Mouse (Mus musculus): ENCODE measurements around the gene Txndc17. TPM values are rescaled to one million over a fixed set of nuclear protein-coding genes. Genes with fewer than 3 reads are reported as not detected.
"Not testable (repeated sequence)": the region's sequence is repeated elsewhere in the genome, so short reads cannot be mapped to it uniquely, and the experiment has no call there.

The Txndc17 gene
- 243 and 259 TPM in 2 replicates for polyA plus RNA-seq (2015; fragmentation: Nextera tagmentation; extraction: Ambion mirVana)

DNA sequence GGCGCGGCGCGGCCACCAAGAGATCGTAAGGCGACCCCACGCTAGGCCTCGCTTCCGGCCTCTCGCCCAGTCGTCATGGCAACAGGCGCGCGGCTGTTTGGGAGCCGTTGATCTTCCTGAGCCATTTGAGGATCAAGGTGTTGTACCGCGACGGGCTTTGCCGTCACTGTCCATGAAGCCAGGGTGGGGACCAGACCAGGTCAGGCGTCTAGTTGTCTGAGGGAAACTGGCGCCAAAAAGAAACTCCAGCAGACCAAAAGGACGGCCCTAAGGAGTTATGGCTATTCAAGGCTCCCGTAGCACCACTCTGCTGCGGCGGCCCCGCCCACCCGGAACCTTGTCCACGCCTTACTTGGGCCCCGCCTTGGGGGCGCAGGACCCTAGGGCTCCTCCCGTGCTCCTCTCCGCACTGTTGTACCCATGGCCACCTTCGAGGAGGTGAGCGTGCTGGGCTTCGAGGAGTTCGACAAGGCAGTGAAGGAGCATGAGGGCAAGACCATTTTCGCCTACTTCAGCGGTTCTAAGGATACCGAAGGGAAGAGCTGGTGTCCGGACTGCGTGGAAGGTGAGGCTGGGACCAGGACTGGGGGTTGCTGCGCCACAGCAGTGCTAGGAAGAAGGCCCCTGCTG is at the start of gene Txndc17, which contains the start of gene 4933427D14Rik:
Gene Txndc17, plus strand, starts transcription at position 344 of the 630 bp plus-strand sequence.
Gene 4933427D14Rik, minus strand, starts transcription at position 256 of the 630 bp plus-strand sequence.
- Histone ChIP-seq H3K9ac (peak within 1 kb of the TSS; percentile 87), H3K4me2 (peak within 1 kb of the TSS; percentile 87), H3K36me3 (peaks cover 28% of the 10 kb centered on the region), H3K4me3 (peak within 1 kb of the TSS; percentile 71), H3K27me3 (no peaks in the 10 kb centered on the region), H3K9me3 (no peaks in the 10 kb centered on the region), H3K27ac (peak within 1 kb of the TSS; percentile 71), H3K4me1 (peaks cover 30% of the 10 kb centered on the region)
- peak; percentile 90 for ATAC-seq (ENCODE audit: insufficient number of reproducible peaks, insufficient read depth, low FRiP score, low TSS enrichment, low read depth)
- under 1% methylated on average over 42 of the region's 42 CpGs for WGBS

GRCm38 (mm10) chr11:72163198-72163597 is 44.1 kb upstream of the Txndc17 start:
- no peak for ATAC-seq (ENCODE audit: insufficient number of reproducible peaks, insufficient read depth, low FRiP score, low TSS enrichment, low read depth)
- 84% methylated on average over 2 of the region's 2 CpGs for WGBS
- Histone ChIP-seq H3K4me2 (no peak overlapping the region), H3K4me1 (no peaks in the 10 kb centered on the region), H3K9ac (no peak overlapping the region), H3K27me3 (no peaks in the 10 kb centered on the region), H3K4me3 (no peak overlapping the region), H3K9me3 (no peaks in the 10 kb centered on the region), H3K36me3 (peaks cover 65% of the 10 kb centered on the region), H3K27ac (no peak overlapping the region)

DNA sequence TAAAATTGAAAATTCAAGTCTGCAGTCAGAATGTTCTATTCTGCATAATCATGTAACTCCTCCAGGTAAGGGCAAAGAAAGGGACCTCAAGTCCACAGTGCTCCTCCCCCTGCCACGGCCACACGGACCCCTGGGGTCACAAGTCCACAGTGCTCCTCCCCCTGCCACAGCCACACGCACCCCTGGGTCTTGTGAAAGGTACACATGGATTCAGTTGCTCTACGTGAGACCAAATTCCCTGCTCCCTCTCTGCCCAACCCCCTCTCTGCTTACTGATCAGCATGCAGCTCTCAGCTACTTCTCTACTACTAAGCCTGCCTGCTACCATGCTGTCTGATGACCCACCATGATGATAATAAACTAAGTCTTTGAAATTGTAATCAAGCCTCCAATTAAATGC is 37.5 kb upstream of the Txndc17 start:
- no peak overlapping the region for H3K9ac ChIP-seq
- 72% methylated on average over 4 of the region's 4 CpGs for WGBS
- no peaks in the 10 kb centered on the region for H3K4me1 ChIP-seq
- H3K36me3 ChIP-seq = peaks cover 77% of the 10 kb centered on the region
- no peak overlapping the region for H3K27ac ChIP-seq
- ATAC-seq (ENCODE audit: insufficient number of reproducible peaks, insufficient read depth, low FRiP score, low TSS enrichment, low read depth) = no peak
- no peaks in the 10 kb centered on the region for H3K27me3 ChIP-seq
- H3K9me3 ChIP-seq = no peaks in the 10 kb centered on the region
- H3K4me3 ChIP-seq = no peak overlapping the region
- H3K4me2 ChIP-seq = no peak overlapping the region

- not testable (repeated sequence) for ATAC-seq (ENCODE audit: insufficient number of reproducible peaks, insufficient read depth, low FRiP score, low TSS enrichment, low read depth); H3K9ac ChIP-seq; H3K27ac ChIP-seq; H3K27me3 ChIP-seq; H3K9me3 ChIP-seq; H3K4me2 ChIP-seq; H3K4me3 ChIP-seq; H3K4me1 ChIP-seq
- 85% methylated on average over 4 of the region's 4 CpGs for WGBS
- peaks cover 82% of the 10 kb centered on the region for H3K36me3 ChIP-seq
Measured at GRCm38 (mm10) chr11:72171906-72172305, 35.4 kb upstream of the Txndc17 start.

GRCm38 (mm10) chr11:72173506-72173905 is 33.8 kb upstream of the Txndc17 start:
- no peaks in the 10 kb centered on the region for H3K27me3 ChIP-seq
- H3K9ac ChIP-seq = no peak overlapping the region
- H3K4me2 ChIP-seq = no peak overlapping the region
- no peak overlapping the region for H3K27ac ChIP-seq
- no peaks in the 10 kb centered on the region for H3K4me1 ChIP-seq
- H3K9me3 ChIP-seq = no peaks in the 10 kb centered on the region
- WGBS = 90% methylated on average over 5 of the region's 5 CpGs
- no peak overlapping the region for H3K4me3 ChIP-seq
- peaks cover 83% of the 10 kb centered on the region for H3K36me3 ChIP-seq
- ATAC-seq (ENCODE audit: insufficient number of reproducible peaks, insufficient read depth, low FRiP score, low TSS enrichment, low read depth) = no peak

DNA sequence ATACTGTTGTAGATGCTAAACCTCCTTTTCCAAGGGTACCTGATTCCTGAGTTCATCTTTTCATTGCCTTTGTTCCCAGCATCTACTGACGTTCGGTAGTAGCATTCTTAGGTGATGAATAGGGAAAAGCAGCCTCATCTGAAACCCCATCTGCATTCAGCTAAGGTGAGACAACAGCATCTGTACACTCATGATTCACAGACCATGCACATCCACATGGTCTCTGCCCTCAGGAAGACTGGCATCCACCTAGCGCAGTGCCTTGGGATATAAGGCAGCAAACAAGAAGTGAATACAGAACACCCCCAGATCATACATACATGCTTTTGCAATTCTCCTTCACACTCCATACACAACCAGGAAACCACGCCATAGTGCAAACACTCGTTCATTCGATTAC is 32.6 kb upstream of the Txndc17 start:
- ATAC-seq (ENCODE audit: insufficient number of reproducible peaks, insufficient read depth, low FRiP score, low TSS enrichment, low read depth) = no peak
- no peaks in the 10 kb centered on the region for H3K9me3 ChIP-seq
- H3K36me3 ChIP-seq = peaks cover 80% of the 10 kb centered on the region
- H3K27me3 ChIP-seq = no peaks in the 10 kb centered on the region
- no peak overlapping the region for H3K4me3 ChIP-seq
- H3K4me1 ChIP-seq = no peaks in the 10 kb centered on the region
- H3K4me2 ChIP-seq = no peak overlapping the region
- 92% methylated on average over 6 of the region's 6 CpGs for WGBS
- H3K27ac ChIP-seq = no peak overlapping the region
- no peak overlapping the region for H3K9ac ChIP-seq

GRCm38 (mm10) chr11:72175966-72176365 is 31.4 kb upstream of the Txndc17 start:
- no peaks in the 10 kb centered on the region for H3K27me3 ChIP-seq
- no peak overlapping the region for H3K27ac ChIP-seq
- 86% methylated on average over 5 of the region's 5 CpGs for WGBS
- H3K4me3 ChIP-seq = no peak overlapping the region
- ATAC-seq (ENCODE audit: insufficient number of reproducible peaks, insufficient read depth, low FRiP score, low TSS enrichment, low read depth) = no peak
- peaks cover 77% of the 10 kb centered on the region for H3K36me3 ChIP-seq
- H3K4me2 ChIP-seq = no peak overlapping the region
- H3K9me3 ChIP-seq = no peaks in the 10 kb centered on the region
- H3K9ac ChIP-seq = no peak overlapping the region
- no peaks in the 10 kb centered on the region for H3K4me1 ChIP-seq

DNA sequence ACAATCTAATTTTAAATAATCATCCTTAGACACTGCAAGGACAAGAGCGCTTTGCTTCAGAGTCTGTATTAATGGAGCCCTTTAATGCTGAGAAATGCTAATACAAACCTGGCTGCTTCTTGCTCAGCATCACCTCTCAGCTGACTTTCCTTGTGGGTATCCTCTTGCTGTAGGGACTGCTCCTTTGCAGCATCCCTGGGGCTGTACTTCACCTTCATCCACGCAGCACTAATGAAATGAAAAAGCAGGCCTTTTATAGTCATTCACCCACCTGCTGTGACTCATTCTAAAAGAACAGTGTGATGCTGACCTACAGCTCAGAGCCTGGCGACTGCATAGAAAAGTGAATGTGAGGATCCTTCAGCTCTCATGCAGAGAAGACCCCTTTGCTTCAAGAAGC is 30.8 kb upstream of the Txndc17 start:
- Histone ChIP-seq H3K9ac (no peak overlapping the region), H3K4me2 (no peak overlapping the region), H3K9me3 (no peaks in the 10 kb centered on the region), H3K27me3 (no peaks in the 10 kb centered on the region), H3K4me3 (no peak overlapping the region), H3K27ac (no peak overlapping the region), H3K4me1 (no peaks in the 10 kb centered on the region), H3K36me3 (peaks cover 82% of the 10 kb centered on the region)
- WGBS = 56% methylated on average over 3 of the region's 3 CpGs
- ATAC-seq (ENCODE audit: insufficient number of reproducible peaks, insufficient read depth, low FRiP score, low TSS enrichment, low read depth) = no peak

DNA sequence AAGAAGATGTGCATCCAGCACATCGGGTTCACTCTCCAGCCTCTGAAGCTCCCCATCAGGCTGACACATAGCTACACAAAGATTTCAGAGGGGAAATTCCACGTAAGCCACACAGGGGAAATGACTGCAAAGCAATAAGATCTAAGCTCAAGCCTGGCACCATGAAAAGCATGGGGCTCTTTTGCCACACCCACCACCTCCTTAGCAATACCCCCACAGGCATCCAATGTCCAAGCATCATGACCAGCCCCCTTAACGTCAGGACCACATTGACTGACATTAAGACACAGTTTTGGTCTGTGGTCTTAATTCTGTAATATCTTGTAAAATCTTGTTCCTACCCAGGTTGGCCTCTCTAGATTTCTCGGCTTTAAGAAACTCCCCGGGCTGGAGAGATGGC is 26.8 kb upstream of the Txndc17 start:
- Histone ChIP-seq H3K9me3 (no peaks in the 10 kb centered on the region), H3K36me3 (peaks cover 66% of the 10 kb centered on the region), H3K4me1 (no peaks in the 10 kb centered on the region), H3K4me2 (no peak overlapping the region), H3K4me3 (no peak overlapping the region), H3K27me3 (no peaks in the 10 kb centered on the region), H3K27ac (no peak overlapping the region), H3K9ac (no peak overlapping the region)
- 89% methylated on average over 5 of the region's 5 CpGs for WGBS
- ATAC-seq (ENCODE audit: insufficient number of reproducible peaks, insufficient read depth, low FRiP score, low TSS enrichment, low read depth) = no peak

DNA sequence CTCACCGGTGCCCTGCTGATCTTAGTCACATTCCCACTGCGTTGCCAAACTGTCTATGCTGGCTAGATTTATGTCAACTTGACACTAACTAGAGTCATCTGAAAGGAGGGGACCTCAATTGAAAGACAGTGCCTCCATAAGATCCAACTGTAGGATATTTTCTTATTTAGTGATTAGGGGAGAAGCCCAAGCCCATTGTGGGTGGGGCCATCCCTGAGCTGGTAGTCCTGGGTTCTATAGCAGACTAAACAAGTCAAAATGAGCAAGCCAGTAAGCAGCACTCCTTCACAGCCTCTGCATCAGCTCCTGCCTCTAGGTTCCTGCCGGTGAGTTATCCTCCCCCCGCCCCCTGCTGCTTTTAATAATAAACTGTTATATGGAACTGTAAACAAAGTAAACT is 26.2 kb upstream of the Txndc17 start:
- Histone ChIP-seq H3K27me3 (no peaks in the 10 kb centered on the region), H3K36me3 (peaks cover 65% of the 10 kb centered on the region), H3K4me2 (no peak overlapping the region), H3K4me1 (no peaks in the 10 kb centered on the region), H3K9me3 (no peaks in the 10 kb centered on the region), H3K9ac (no peak overlapping the region), H3K4me3 (no peak overlapping the region), H3K27ac (no peak overlapping the region)
- ATAC-seq (ENCODE audit: insufficient number of reproducible peaks, insufficient read depth, low FRiP score, low TSS enrichment, low read depth) = no peak
- 91% methylated on average over 4 of the region's 4 CpGs for WGBS

DNA sequence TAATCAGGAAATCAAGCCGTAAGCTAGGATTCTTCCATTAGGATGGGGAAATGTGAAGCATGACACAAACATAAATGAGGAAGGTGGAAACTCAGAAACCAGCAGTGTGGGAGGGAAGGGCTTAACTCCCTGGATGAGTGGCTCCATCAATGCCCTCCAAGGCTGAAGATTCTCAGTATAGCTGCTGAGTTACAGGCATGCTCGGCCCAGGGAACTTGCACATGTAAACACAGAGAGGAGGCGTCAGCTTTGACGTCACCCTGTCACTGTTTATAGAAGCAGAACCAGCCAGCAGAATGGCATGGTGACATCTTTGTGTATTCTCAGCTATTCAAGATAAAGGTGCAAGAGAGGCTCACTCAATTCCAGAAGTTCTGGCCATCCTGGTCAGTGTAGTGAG is 23.1 kb upstream of the Txndc17 start:
- WGBS = 90% methylated on average over 4 of the region's 4 CpGs
- H3K9me3 ChIP-seq = no peaks in the 10 kb centered on the region
- H3K27me3 ChIP-seq = no peaks in the 10 kb centered on the region
- H3K36me3 ChIP-seq = peaks cover 62% of the 10 kb centered on the region
- ATAC-seq (ENCODE audit: insufficient number of reproducible peaks, insufficient read depth, low FRiP score, low TSS enrichment, low read depth) = no peak
- H3K4me2 ChIP-seq = no peak overlapping the region
- H3K9ac ChIP-seq = no peak overlapping the region
- no peaks in the 10 kb centered on the region for H3K4me1 ChIP-seq
- no peak overlapping the region for H3K27ac ChIP-seq
- H3K4me3 ChIP-seq = no peak overlapping the region

DNA sequence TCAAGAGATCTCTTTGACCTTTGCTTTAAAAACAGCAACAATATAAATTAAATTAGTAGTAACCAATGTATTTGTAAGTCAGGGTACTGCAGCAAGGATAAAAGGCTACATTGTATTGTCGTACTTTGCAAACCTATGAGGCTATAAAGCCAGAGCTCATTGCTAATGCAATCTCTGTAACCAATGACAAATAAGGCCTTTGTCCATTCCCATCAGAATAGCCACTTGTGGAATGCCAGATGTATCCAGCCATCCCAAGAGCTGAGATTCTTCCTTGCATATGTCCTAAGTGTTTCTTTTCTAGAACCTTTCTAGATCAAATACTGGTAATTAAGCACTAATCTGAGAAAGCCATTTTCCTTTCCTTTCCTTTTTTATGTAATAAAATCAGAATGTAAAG is 16.5 kb upstream of the Txndc17 start:
- no peaks in the 10 kb centered on the region for H3K4me1 ChIP-seq
- 64% methylated on average over 1 of the region's 1 CpGs for WGBS
- H3K9ac ChIP-seq = no peak overlapping the region
- no peak overlapping the region for H3K27ac ChIP-seq
- no peak for ATAC-seq (ENCODE audit: insufficient number of reproducible peaks, insufficient read depth, low FRiP score, low TSS enrichment, low read depth)
- no peak overlapping the region for H3K4me2 ChIP-seq
- no peaks in the 10 kb centered on the region for H3K27me3 ChIP-seq
- no peak overlapping the region for H3K4me3 ChIP-seq
- no peaks in the 10 kb centered on the region for H3K9me3 ChIP-seq
- peaks cover 67% of the 10 kb centered on the region for H3K36me3 ChIP-seq

All from embryonic facial prominence, embryonic 13.5 days (tissue).